Mouse (Mus musculus) neural tube, embryonic 15.5 days (tissue): ENCODE results near the gene Wdr25. TPM values are rescaled to one million over a fixed set of nuclear protein-coding genes. Genes with fewer than 3 reads are reported as not detected.
A peak's percentile ranks its signal among the peaks of the same experiment; 100 is the strongest.

Experiments used
- ATAC-seq: fragments of 200-750 bp; cut with Nextera tagmentation; 2 replicates; pipeline ENCODE4 v1.8.0; 2017; ENCODE audit warnings: mild to moderate bottlenecking, moderate TSS enrichment, moderate library complexity; ENCODE audit not compliant: low FRiP score
- H3K27ac ChIP-seq: fragments of 300-500 bp; sonication (generic); replicated peaks from 2 replicates; pipeline ENCODE4 v1.5.1; 2015; ENCODE audit warnings: mild to moderate bottlenecking, inconsistent platforms
- H3K27me3 ChIP-seq: fragments of 300-500 bp; sonication (generic); replicated peaks from 2 replicates; pipeline ENCODE4 v1.6.1; 2015; ENCODE audit warnings: inconsistent platforms
- H3K36me3 ChIP-seq: fragments of 300-500 bp; sonication (generic); 2 replicates; pipeline ENCODE4 v1.6.1; 2015; ENCODE audit warnings: inconsistent platforms
- H3K4me1 ChIP-seq: fragments of 300-500 bp; sonication (generic); 2 replicates; pipeline ENCODE4 v1.6.1; 2015; ENCODE audit warnings: inconsistent platforms
- H3K4me2 ChIP-seq: fragments of 300-500 bp; sonication (generic); 2 replicates; pipeline ENCODE4 v1.6.1; 2015; ENCODE audit warnings: inconsistent platforms, mild to moderate bottlenecking, moderate library complexity
- H3K4me3 ChIP-seq: fragments of 300-500 bp; sonication (generic); replicated peaks from 2 replicates; pipeline ENCODE4 v1.5.1; 2015; ENCODE audit warnings: mild to moderate bottlenecking, inconsistent platforms
- H3K9ac ChIP-seq: fragments of 300-500 bp; sonication (generic); replicated peaks from 2 replicates; pipeline ENCODE4 v1.6.1; 2015; ENCODE audit warnings: mild to moderate bottlenecking, inconsistent platforms
- H3K9me3 ChIP-seq: fragments of 300-500 bp; sonication (generic); replicated peaks from 2 replicates; pipeline ENCODE4 v1.6.1; 2016; ENCODE audit warnings: inconsistent platforms
- WGBS: fragments of 180-500 bp; shearing (Covaris S2); methylation state at CpG from one replicate; pipeline ENCODE4 v1.1.7; 2015; ENCODE audit warnings: mixed read lengths; 5-methylcytosine and 5-hydroxymethylcytosine counted together
- polyA plus RNA-seq: library from polyadenylated mRNA; unstranded; fragments of >200 nt; fragmentation: Nextera tagmentation; extraction: Ambion mirVana; gene quantifications from 2 replicates; pipeline ENCODE4 v1.2.1, GENCODE M21; 2015

Wdr25 gene
- polyA plus RNA-seq, 1 experiment from 2014 or later = 7.4 TPM

DNA sequence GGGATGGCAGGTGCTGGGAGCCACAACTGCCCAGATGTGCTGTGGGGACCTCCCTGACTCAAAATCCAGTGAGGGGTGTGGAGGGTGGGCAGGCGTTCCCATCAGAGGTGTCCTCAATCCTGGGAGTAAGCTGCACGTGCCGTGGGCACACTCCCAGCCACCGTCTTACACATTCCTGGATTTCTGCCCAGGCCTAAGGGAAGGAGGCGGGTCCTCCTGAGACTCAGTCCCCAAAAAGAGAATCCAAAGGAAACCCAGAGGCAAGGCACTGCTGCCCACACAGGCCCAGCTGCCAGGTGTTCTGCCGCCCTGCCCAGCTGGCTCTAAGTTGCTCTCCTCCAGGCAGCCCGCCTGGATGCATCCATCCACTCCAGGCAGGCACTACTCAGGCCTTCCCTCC, 145.9 kb downstream of the Wdr25 start:
- H3K27me3 ChIP-seq = peaks cover 21% of the 10 kb centered on the region
- ATAC-seq = no peak
- no peak overlapping the region for H3K4me2 ChIP-seq
- no peak overlapping the region for H3K9ac ChIP-seq
- no peaks in the 10 kb centered on the region for H3K9me3 ChIP-seq
- no peaks in the 10 kb centered on the region for H3K36me3 ChIP-seq
- H3K4me1 ChIP-seq = peaks cover 8% of the 10 kb centered on the region
- no peak overlapping the region for H3K27ac ChIP-seq
- WGBS = 45% methylated on average over 7 of the region's 7 CpGs
- H3K4me3 ChIP-seq = no peak overlapping the region

DNA sequence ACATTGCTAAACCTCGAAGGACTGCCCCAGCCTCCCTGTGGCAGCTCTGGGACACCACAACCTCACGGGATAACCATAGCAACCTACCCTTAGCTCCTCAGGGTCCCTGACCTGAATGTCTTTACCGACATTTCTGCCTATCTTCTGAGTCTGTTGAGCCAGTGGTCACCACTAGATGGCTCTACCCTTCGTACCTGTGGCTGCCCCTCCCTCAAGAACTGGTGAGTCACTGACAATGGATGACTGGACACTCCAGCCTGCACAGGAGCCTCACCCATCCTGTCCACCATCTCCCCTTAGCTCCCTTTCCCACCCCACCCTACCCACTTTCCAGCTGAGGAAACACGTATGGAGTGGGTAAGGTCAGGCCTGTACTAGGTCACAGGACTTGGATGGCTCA, 151.1 kb downstream of the Wdr25 start:
- Histone ChIP-seq H3K27me3 (peaks cover 24% of the 10 kb centered on the region), H3K9ac (no peak overlapping the region), H3K4me1 (no peaks in the 10 kb centered on the region), H3K9me3 (no peaks in the 10 kb centered on the region), H3K4me2 (no peak overlapping the region), H3K27ac (no peak overlapping the region), H3K4me3 (no peak overlapping the region), H3K36me3 (no peaks in the 10 kb centered on the region)
- ATAC-seq = no peak
- 21% methylated on average over 5 of the region's 5 CpGs for WGBS

DNA sequence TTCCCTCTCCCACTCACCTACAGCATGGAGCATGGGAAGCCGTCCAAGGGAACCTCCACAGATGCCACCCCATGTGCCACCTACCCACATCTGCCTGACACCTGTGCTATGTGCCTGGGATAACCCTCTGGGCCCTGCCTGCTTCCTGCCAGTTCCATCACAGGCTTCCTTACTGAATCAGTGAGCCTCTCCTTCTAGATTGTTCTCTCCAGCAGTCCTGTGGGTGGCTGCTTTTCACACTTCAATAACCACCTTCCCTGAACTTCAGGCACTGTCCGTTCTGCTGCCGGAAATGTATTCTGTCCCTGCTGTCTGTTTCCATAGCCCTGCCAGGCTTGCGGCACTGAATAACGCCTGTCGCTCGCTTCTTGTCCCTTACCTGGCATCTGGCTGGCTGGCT, 152.2 kb downstream of the Wdr25 start:
- 78% methylated on average over 7 of the region's 7 CpGs for WGBS
- no peaks in the 10 kb centered on the region for H3K36me3 ChIP-seq
- no peaks in the 10 kb centered on the region for H3K9me3 ChIP-seq
- no peak for ATAC-seq
- H3K4me1 ChIP-seq = no peaks in the 10 kb centered on the region
- H3K27me3 ChIP-seq = peaks cover 32% of the 10 kb centered on the region
- H3K4me2 ChIP-seq = no peak overlapping the region
- no peak overlapping the region for H3K27ac ChIP-seq
- no peak overlapping the region for H3K9ac ChIP-seq
- no peak overlapping the region for H3K4me3 ChIP-seq

DNA sequence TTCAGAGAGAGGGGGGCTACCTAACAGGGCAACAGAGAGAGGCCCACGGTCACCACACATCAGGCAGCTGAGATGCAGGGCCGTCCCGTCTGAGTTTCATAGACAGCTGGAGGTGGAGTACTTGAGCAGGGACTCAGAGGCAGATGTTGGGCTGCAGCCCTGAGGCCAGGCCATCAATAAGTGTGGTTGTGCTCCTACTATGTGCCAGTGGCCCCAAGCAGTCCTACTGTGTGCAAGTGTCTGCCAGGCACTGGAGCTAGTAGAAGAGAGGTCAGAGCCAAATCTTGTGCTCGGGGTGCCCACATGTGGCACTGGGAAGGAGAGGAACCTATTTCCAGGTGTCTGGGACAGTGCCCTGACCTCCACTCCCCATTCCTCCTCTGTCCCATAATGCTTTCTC, 156.5 kb downstream of the Wdr25 start:
- Histone ChIP-seq H3K9me3 (no peaks in the 10 kb centered on the region), H3K4me1 (peaks cover 25% of the 10 kb centered on the region), H3K4me2 (no peak overlapping the region), H3K4me3 (no peak overlapping the region), H3K27me3 (peaks cover 64% of the 10 kb centered on the region), H3K27ac (no peak overlapping the region), H3K9ac (no peak overlapping the region), H3K36me3 (no peaks in the 10 kb centered on the region)
- no peak for ATAC-seq
- 85% methylated on average over 4 of the region's 4 CpGs for WGBS

DNA sequence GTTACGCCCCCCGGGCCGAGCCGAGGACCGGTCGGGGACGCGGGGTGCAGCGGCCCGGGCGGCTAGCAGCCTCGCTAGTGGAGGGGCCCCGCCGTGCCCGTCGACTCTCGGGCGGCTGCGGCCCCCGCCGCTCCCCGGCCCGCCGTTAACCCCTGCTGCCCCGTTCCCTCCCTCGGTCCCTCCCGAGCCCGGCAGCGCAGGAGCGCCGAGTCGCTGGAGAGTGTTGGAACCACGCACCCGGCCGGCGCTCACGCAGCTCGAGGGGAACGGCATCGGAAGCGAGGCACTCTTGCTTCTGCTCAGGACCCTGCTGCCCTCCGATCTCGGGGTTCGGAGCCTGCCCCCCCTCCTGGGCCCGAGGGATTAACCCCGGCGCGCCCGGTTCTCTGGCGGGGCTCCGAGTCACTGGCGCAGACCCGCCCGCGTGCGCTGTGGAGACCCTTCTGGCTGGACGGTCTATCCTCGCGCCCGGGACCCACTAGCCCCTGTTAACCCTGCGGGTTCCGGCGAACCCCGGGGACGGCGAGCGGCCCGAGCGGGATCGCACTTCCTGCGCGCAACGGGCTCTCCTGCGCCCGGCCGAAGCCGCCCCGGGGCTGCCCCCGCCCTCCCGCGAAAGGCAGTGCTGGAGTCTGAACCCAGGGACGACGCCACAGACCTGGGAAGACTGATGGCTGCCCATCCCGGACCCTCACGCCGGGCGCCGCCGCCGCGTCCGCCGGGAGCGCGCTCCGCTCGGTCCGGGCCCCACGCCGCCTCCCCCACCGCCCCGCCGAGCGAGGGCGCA, 159.8 kb downstream of the Wdr25 start:
- under 1% methylated on average over 97 of the region's 105 CpGs for WGBS

DNA sequence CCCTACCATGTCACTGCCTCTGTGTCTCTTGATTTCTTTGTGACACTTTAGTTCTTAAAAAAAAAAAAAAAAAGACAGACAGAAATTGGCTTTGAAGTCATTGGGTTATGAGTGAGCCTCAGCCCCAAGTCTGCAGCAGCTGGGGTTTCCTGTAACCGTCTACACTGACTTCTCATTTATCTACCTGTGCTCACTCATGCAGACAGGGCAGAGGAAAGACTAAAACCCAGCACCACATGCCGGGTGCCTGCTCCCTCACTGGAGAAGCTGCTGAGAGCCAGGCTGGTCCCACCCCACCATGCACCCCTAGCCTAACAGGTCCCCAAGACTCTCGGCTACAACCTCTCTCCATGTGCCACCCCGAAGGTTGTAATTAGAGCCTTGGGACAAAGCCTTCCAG, 164.3 kb downstream of the Wdr25 start:
- no peak for ATAC-seq
- no peak overlapping the region for H3K4me3 ChIP-seq
- H3K9me3 ChIP-seq = no peaks in the 10 kb centered on the region
- no peak overlapping the region for H3K9ac ChIP-seq
- H3K27ac ChIP-seq = no peak overlapping the region
- no peaks in the 10 kb centered on the region for H3K36me3 ChIP-seq
- H3K4me1 ChIP-seq = peaks cover 19% of the 10 kb centered on the region
- H3K4me2 ChIP-seq = no peak overlapping the region
- 79% methylated on average over 4 of the region's 4 CpGs for WGBS
- peaks cover 41% of the 10 kb centered on the region for H3K27me3 ChIP-seq

More for the DNA sequence above, 159.8 kb downstream of the Wdr25 start:
- H3K4me3 ChIP-seq = peak overlapping the region; percentile 50
- H3K9me3 ChIP-seq = no peaks in the 10 kb centered on the region
- peaks cover 25% of the 10 kb centered on the region for H3K4me1 ChIP-seq
- peak overlapping the region; percentile 49 for H3K9ac ChIP-seq
- H3K36me3 ChIP-seq = no peaks in the 10 kb centered on the region
- peak overlapping the region; percentile 95 for H3K4me2 ChIP-seq
- H3K27me3 ChIP-seq = peaks cover 79% of the 10 kb centered on the region
- ATAC-seq = no peak
- no peak overlapping the region for H3K27ac ChIP-seq

DNA sequence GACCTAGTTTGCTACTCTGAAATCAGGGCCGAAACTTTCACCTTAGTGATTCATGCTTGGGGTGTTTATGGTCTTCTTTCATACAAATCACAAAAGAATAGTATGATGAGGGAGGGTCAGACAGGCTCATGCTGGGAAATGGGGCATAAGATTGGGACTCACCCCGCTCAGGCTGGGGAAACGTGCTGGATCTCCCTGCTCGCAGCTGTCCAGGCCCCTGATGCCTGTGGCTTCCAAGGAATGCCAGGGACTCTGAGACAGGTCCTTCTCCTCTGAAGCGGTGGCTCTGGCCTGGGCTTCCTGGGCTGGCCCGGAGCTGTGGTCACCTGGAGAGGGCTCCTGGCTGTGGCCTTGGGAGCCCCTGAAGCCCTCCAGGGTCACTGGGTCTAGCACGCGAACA, 165.2 kb downstream of the Wdr25 start:
- H3K27me3 ChIP-seq = peaks cover 32% of the 10 kb centered on the region
- WGBS = 82% methylated on average over 8 of the region's 8 CpGs
- no peak overlapping the region for H3K4me2 ChIP-seq
- H3K4me1 ChIP-seq = peaks cover 9% of the 10 kb centered on the region
- H3K36me3 ChIP-seq = no peaks in the 10 kb centered on the region; the same call in 1 of the 2 replicates
- ATAC-seq = no peak
- no peaks in the 10 kb centered on the region for H3K9me3 ChIP-seq
- H3K9ac ChIP-seq = no peak overlapping the region
- no peak overlapping the region for H3K4me3 ChIP-seq
- H3K27ac ChIP-seq = no peak overlapping the region

DNA sequence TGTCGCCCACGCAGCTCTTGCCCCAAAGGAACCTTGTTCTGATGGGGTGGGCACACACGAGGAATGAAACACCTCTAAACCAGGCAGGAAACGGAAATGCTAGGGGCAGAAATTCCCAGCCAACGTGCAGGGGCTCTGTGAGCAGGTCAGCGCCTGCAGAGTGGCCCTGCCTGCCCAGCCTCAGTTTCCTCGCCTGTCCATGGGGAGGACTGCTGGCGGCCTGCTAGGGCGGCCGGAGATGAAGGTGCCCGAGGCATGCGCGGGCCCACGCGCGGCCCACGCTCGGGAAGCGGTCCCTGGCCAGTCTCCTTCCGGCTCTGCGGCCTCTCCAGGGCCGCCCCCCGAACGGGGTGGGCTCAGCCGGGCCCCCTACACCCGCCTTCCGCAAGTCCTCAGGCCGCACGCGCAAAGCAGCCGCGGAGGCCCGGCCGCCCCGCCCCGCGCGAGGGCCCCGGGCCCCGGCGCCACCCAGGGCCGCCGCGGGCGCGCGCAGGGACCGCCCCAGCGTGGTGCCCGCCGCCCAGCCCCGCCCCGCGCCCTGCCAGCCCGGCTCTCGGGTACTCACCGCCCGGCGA, 174.2 kb downstream of the Wdr25 start:
- Histone ChIP-seq H3K9ac (peak overlapping the region; percentile 79), H3K36me3 (no peaks in the 10 kb centered on the region; the same call in 1 of the 2 replicates), H3K9me3 (no peaks in the 10 kb centered on the region), H3K4me3 (peak overlapping the region; percentile 62), H3K4me1 (peaks cover 14% of the 10 kb centered on the region), H3K4me2 (peak overlapping the region; percentile 95), H3K27ac (peak overlapping the region; percentile 69), H3K27me3 (0 out of 2 replicates have a peak, but pooled peaks cover 3% of the 10 kb centered on the region)
- ATAC-seq = peak; percentile 91
- WGBS = 2% methylated on average over 35 of the region's 59 CpGs

DNA sequence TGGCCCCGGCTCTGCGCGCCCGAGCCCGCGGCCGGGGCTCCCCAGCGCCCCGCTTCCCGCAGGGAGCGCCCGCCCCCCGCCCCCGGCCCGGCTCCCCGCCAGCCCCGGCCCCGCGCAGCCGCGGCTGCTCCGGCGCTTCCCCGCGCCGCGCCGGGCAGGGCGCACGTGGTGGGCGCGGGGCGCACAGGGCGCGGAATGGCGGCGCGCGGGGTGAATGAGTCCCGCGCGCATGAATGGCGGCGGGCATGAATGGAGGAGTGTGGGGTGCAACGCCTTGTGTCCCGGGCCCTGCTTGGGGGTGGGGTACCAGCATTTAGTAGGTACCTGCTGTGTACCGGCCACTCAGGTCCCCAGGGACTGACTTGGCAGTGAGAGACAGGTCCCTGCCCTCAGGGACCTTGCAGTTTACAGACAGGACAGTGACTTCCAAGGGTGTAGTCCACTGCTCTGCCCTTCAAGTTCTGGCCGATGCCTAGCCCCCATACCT, 174.8 kb downstream of the Wdr25 start, which contains the start of gene Begain:
Gene Begain, minus strand, starts transcription at position 51 of the 487 bp plus-strand sequence.
- peak within 1 kb of the TSS; percentile 69 for H3K27ac ChIP-seq
- peak within 1 kb of the TSS; percentile 62 for H3K4me3 ChIP-seq
- peak within 1 kb of the TSS; percentile 95 for H3K4me2 ChIP-seq
- ATAC-seq = peak; percentile 66
- WGBS = 1% methylated on average over 37 of the region's 48 CpGs
- 0 out of 2 replicates have a peak, but pooled peaks cover 7% of the 10 kb centered on the region for H3K27me3 ChIP-seq
- peak within 1 kb of the TSS; percentile 79 for H3K9ac ChIP-seq
- no peaks in the 10 kb centered on the region; the same call in 1 of the 2 replicates for H3K36me3 ChIP-seq
- H3K4me1 ChIP-seq = peaks cover 14% of the 10 kb centered on the region
- H3K9me3 ChIP-seq = no peaks in the 10 kb centered on the region

DNA sequence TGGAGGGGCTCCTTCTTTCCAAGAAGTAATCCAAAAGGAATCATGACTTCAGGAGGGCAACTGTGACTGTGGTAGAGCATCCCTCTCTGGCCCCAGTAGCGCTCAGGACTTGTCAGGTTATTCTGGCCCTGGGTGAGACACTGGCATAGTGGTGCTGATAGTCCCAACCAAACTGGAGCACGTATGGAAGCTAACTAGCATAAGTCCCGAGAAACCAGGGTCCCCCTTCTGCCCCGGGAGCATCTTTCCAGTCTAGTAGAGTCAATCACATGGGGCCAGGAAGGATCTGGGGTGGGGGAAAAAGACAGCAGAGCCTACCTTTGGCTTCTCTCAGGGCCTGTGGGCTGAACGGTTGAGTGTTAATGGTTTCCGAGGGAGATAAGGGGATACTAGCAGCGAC, 175.3 kb downstream of the Wdr25 start:
- Histone ChIP-seq H3K4me3 (peak overlapping the region; percentile 62), H3K9ac (no peak overlapping the region), H3K9me3 (no peaks in the 10 kb centered on the region), H3K27ac (no peak overlapping the region), H3K4me1 (peaks cover 14% of the 10 kb centered on the region), H3K4me2 (peak overlapping the region; percentile 95), H3K27me3 (0 out of 2 replicates have a peak, but pooled peaks cover 8% of the 10 kb centered on the region), H3K36me3 (no peaks in the 10 kb centered on the region; the same call in 1 of the 2 replicates)
- no peak for ATAC-seq
- 67% methylated on average over 7 of the region's 7 CpGs for WGBS

DNA sequence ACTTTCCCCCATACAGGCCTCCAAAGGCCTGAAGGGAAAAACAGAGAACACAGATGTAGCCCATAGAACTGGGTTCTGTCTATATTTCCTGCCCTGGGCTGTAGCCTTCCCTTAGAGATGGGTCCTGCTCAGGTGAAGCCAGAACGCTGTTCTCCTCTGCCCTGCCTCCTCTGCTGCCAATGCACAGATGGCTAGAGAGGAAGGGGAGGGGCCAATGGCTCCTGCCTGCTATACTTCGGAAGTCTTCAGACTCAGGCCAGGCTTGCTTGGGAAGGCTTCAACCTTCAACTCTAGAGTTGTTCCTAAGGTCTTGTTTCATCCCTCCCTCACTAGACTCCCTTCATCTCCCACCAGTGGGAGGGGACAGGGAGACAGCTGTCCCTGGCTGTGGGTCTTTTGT, 176.3 kb downstream of the Wdr25 start:
- H3K9me3 ChIP-seq = no peaks in the 10 kb centered on the region
- H3K4me1 ChIP-seq = peaks cover 14% of the 10 kb centered on the region
- H3K27me3 ChIP-seq = 0 out of 2 replicates have a peak, but pooled peaks cover 8% of the 10 kb centered on the region
- H3K4me2 ChIP-seq = no peak overlapping the region
- no peaks in the 10 kb centered on the region for H3K36me3 ChIP-seq
- no peak for ATAC-seq
- no peak overlapping the region for H3K27ac ChIP-seq
- no peak overlapping the region for H3K9ac ChIP-seq
- 53% methylated on average over 2 of the region's 2 CpGs for WGBS
- H3K4me3 ChIP-seq = no peak overlapping the region

DNA sequence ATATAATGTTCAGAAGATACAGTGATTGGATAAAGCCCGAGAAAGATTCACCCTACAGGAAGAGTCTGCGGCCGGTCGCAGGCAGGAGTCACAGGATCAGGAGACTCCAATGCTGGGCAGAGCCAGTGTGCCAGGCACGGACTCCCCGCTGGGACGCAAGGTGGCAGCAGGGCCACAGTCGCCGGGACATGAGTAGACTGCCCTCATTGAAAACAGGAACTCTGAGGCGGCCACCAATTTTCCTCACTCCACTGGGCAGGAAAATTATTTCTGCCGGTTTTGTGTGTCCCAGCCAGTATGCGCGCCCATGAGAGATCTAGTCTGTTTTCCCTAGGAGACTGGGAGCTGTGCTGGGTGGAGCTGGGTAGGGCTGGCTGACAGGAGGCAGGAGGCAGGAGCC, 177.8 kb downstream of the Wdr25 start:
- Histone ChIP-seq H3K36me3 (no peaks in the 10 kb centered on the region), H3K4me1 (peaks cover 14% of the 10 kb centered on the region), H3K27ac (no peak overlapping the region), H3K9ac (no peak overlapping the region), H3K4me2 (no peak overlapping the region), H3K9me3 (no peaks in the 10 kb centered on the region), H3K4me3 (no peak overlapping the region), H3K27me3 (0 out of 2 replicates have a peak, but pooled peaks cover 8% of the 10 kb centered on the region)
- WGBS = 79% methylated on average over 13 of the region's 13 CpGs
- no peak for ATAC-seq
